Mouse (Mus musculus): ENCODE data around the gene Mrnip. TPM values are rescaled to one million over a fixed set of nuclear protein-coding genes. Genes with fewer than 3 reads are reported as not detected.
A peak's percentile ranks its signal among the peaks of the same experiment; 100 is the strongest.
"Not testable (repeated sequence)": the region's sequence is repeated elsewhere in the genome, so short reads cannot be mapped to it uniquely, and the experiment has no call there.

The Mrnip gene
- 1 to 10 TPM; 4.4 to 5.3 TPM for total RNA-seq (2021)
- long read RNA-seq, experiment 1, partial matches to known transcripts: 0 of 3 reads
- long read RNA-seq, experiment 1, other reads (novel, unspliced or antisense): 0 of 3 reads
- long read RNA-seq, experiment 2, transcript Mrnip-201 (7 exons, 1,142 nt): major isoform, 12 of 13 reads
- long read RNA-seq, experiment 2, partial matches to known transcripts: 1 of 13 reads
- long read RNA-seq, experiment 2, other reads (novel, unspliced or antisense): 0 of 13 reads

GRCm38 (mm10) chr11:50174111-50174729 is at the start of gene Mrnip:
Mrnip (plus strand) TSS chr11:50174444.
- not testable (repeated sequence) for DNase-seq (ENCODE audit: low spot score in 2 of 2)

GRCm38 (mm10) chr11:50127781-50128180 is 46.5 kb upstream of the Mrnip start:
- DNase-seq (ENCODE audit: low spot score in 2 of 2): no peak

DNA sequence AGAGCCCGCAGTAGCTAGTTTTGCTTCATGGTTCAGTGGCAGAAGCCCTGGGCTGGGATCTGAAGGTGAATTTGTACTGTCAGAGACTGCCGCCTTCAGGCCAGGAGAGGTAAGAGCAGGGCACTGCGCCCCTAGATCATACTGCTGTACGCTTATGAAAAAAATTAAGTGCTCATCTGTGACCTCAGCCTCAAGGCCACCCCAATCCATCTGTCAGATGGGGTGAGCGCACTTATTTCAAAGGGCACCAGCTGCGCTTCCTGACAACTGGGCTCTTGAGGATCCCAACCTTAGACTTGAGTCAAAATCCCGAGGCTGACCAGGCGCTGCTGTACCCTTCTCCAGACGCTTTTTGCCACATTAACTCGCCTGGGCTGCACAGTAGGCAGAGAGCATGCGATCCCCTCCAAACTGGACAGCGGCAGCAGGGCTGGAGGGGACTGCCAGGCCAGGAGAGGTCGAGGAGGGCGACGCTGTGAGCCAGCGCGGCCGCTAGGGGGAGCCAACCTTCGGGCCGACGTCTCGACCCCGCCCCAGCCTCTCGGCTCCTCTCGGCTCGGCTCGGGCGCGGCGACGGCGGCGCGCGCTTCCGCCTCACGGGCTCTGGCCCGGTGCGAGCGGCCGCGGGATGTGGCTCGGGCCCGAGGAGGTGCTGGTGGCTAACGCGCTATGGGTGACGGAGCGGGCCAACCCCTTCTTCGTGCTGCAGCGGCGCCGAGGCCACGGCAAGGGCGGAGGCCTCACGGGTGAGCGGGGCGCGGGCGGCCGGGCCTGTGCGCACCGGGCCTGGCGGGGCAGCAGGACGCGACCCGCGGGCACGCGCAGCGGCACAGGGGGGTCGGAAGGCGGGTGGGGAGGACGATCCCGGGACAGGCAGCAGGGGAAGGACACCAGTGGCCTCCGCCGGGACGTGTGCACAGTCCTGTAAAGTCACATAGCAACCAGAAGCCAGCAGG is 43.2 kb upstream of the Mrnip start, which contains the start of gene Tbc1d9b:
TSS of gene Tbc1d9b (plus strand) at position 586 of the 956 bp plus-strand sequence.
- DNase-seq (ENCODE audit: low spot score in 2 of 2): peak; percentile 94

GRCm38 (mm10) chr11:50131801-50132201 is 42.4 kb upstream of the Mrnip start:
- DNase-seq (ENCODE audit: low spot score in 2 of 2): no peak

DNA sequence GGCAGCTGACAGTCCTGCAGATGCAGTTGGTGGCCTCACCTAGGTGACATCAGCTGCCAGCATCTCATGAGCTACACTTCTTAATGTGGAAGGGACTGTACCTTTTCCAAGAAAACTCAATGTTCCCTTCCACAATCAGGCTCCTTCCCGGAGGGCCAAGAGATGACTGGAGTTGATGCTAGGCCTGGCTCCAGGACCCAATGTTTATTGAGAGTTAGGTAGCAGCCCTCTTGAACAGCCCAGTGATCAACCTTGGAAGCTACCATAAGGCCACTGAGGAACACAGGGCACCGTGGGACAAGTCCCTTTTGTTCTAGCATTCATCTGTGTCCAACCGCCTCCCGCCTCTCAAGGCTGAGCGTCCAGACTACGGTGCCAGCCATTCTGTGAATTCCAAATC is 42.0 kb upstream of the Mrnip start:
- no peak for DNase-seq (ENCODE audit: low spot score in 2 of 2)

DNA sequence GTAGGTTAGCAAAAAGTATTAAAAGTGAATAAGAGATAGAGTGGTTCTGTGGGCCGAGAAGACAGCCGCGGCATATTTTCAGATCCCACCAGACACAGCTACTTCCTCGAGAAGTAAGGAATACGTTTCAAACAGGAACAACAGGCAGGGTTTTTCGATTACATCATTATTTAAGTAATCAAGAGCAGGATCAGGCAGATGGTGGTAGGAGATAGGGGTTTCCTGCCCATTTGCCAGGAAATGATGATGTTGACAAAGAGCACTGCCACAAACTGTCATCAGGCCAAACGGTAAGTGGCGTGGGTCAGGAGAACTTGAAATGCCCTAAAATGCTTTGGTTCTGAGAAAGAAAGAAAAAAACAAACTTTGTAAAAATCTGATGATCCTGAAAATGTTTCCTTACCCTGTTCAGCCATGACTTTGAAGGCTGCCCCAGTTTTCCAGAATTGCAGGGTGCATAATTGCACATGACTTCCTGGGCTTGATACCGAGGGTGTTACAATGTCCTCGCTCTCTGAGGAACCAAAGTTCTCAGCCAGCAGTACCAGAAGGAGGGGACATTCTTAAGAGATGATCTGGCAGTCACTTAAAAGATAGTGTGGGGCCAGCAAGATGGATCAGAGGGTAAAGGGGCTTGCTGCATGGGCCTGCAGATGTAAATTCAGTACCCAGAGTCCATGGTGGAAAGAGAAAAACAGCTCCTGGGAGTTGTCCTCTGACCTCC is 39.9 kb upstream of the Mrnip start:
- no peak for DNase-seq (ENCODE audit: low spot score in 2 of 2)

DNA sequence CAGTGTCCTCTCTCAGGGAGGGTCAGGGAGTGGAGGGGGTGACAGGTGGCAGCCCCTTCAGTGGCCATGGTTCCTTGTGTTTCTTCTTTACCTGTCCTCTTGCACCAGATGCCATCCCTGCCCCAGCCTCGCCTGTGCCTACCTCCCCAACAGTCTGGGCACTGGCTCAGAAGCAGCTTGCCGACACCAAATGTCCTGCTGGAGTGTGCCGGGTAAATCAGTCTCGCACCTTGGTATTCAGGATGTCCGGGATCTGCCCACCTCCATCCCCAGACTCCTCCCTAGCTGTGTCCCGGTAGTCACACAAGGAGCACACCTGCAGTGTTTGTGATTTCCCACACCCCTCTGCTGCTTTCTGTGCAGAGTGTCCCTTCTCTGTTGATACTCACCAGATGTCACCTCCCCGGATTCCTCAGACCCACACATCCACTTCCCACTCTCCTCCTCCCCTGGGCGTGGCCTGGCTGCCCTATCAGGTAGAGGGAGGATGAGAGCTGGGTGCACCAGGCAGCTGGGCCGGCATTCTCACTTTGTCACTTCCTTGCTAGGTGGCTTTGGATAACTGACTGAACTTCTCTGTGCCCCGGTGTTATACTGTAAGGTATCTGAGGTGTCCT is 35.9 kb upstream of the Mrnip start:
- DNase-seq (ENCODE audit: low spot score in 2 of 2): no peak

- DNase-seq (ENCODE audit: low spot score in 2 of 2): no peak
Observed at GRCm38 (mm10) chr11:50139571-50139970, 34.7 kb upstream of the Mrnip start.

- DNase-seq (ENCODE audit: low spot score in 2 of 2): no peak
Observed at GRCm38 (mm10) chr11:50145529-50145928, 28.7 kb upstream of the Mrnip start.

DNA sequence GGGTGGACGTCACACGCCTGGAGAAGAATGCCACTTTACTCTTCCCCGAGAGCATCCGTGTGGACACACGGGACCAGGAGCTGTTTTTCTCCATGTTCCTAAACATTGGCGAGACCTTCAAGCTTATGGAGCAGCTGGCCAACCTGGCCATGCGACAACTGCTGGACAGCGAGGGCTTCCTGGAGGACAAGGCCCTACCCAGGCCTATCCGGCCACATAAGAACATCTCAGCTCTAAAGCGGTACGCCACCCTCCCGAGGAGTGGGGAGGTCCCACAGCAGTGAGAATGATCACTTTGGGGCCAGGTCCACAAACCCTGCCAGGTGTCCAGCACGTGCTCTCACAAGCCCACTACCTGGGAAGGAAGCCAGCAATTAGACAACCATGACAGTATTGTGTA is 28.1 kb upstream of the Mrnip start:
- no peak for DNase-seq (ENCODE audit: low spot score in 2 of 2)

DNA sequence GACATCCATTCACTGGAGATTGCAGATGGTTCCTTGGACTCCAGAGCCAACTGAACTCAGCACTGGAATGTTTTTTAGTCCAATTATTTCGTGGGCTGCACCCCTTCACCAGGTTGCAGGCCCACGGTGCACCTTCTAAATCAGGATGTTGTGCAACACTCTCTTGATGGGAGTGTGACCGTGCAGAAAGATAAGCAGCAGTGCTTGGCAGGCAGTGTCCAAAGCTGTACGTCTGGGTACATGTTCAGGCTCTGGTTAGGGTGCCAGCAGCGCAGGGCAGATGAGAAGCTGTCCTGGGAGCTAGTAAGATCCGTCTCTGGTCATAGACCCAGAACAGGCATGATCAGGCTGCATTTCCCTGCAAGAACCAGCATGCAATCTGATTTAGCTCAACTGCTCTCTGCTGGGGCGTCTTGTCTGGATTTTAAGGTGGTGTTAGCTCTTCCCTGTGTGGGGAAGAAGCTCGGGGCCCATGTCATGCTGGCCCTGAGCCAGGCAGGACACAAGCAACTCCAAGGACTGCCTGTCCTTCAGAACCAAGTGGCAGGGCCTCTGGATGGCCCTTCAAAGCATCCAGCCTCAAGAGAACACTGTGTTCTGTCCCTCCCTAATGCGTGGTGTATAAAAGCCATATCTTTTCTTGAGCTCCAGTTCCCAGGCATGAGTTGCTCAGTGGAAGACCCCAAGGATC is 26.8 kb upstream of the Mrnip start:
- DNase-seq (ENCODE audit: low spot score in 2 of 2): peak in 1 of 2 experiments; percentile 27

DNA sequence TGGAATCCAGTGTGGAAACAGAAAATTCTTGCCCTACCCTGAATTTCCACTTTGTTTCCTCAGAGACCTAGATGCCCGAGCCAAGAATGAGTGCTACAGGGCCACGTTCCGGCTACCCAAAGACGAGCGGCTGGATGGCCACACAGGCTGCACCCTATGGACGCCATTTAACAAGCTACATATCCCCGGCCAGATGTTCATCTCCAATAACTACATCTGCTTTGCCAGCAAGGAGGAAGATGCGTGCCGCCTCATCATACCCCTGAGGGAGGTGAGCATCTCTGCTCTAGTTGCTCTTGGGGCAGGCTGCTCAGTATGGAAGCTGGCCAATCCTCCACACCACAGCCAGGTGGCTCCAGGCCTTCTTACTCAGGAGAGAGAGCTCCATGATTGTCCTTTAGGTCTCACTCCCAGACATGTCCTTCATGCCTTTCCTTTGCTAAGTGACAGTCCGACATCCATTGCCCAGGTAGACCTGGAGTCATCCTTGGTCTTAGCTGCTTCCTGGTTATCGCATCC is 26.2 kb upstream of the Mrnip start:
- DNase-seq (ENCODE audit: low spot score in 2 of 2): no peak

GRCm38 (mm10) chr11:50149200-50149599 is 25.0 kb upstream of the Mrnip start:
- no peak for DNase-seq (ENCODE audit: low spot score in 2 of 2)

- no peak for DNase-seq (ENCODE audit: low spot score in 2 of 2)
Observed at GRCm38 (mm10) chr11:50149603-50150150, 24.6 kb upstream of the Mrnip start.

- no peak for DNase-seq (ENCODE audit: low spot score in 2 of 2)
Observed at GRCm38 (mm10) chr11:50151374-50151773, 22.9 kb upstream of the Mrnip start.

- no peak for DNase-seq (ENCODE audit: low spot score in 2 of 2)
Observed at GRCm38 (mm10) chr11:50154166-50154565, 20.1 kb upstream of the Mrnip start.

DNA sequence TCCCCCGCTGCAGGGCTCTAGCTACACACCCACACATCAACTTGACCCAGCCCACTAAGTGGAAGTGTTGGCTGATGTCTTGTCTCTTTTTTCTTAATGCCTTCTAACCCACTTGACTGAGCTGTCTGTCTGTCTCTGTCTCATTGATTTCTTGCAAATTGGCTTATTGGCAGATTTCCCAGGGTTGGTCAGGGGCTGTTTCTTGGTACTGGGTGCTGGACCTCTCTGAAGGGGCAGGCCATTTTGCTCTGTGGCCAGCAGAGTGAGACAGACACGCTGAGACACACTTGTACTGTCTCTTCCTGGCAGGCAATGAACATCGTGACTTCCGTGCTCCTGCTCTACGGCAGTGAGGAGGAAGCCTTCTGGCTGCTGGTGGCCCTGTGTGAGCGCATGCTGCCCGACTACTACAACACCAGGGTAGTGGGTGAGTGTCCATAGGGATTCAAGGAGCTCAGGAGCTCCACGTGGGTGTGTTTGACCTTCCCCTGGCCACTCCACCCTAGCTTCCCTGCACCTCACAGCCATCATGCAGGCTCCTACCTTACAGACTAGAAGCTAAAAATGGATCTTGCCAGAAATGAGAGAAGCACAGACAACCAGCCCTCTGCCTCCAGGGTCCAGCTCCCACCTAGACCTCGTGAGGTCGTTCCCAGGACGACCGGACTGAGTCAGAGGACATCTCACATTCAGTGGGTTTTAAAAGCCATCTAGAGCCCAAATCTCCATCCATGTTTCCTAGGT is 19.3 kb upstream of the Mrnip start:
- no peak for DNase-seq (ENCODE audit: low spot score in 2 of 2)

- DNase-seq (ENCODE audit: low spot score in 2 of 2): no peak
Observed at GRCm38 (mm10) chr11:50155785-50156184, 18.5 kb upstream of the Mrnip start.
